Mouse (Mus musculus) lung, postnatal 0 days (tissue): ENCODE measurements around the gene Tyms.
"Not testable (repeated sequence)": the region's sequence is repeated elsewhere in the genome, so short reads cannot be mapped to it uniquely, and the experiment has no call there.

ENCODE experiments used
- CTCF ChIP-seq: IDR thresholded peaks from 2 replicates; pipeline ENCODE4 v1.5.1; 2016; ENCODE audit warnings: antibody characterized with exemption, mild to moderate bottlenecking
- EP300 ChIP-seq: IDR thresholded peaks from 2 replicates; pipeline ENCODE4 v1.6.1; 2016; ENCODE audit warnings: antibody characterized with exemption, mild to moderate bottlenecking, control low read depth

DNA sequence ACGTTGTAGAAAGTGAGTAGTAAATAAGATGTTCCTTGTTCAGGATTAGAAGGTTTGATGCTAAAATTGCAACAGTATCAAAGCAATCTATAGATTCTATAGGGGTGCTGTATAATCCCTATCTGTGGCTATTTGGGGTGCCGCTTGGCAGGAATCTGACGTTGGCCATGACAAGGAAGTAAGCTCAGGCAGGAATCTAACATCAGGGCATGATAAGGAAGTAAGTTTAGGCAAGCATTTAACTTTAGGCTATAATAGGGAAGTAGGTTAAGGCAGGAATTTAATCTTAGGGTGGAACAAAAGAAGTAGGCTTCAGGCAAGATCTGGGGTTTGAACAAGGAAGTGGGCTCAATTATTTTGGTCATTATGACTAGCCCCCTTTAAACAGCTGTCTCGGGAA, 37.6 kb downstream of the Tyms start:
- not testable (repeated sequence) for TF ChIP-seq EP300, CTCF
